Mouse (Mus musculus) myocyte (in vitro differentiated cells): ENCODE measurements at regions not wholly inside any gene's neighbourhood (a gene's known extent, or its start where the extent isn't known, plus 50 kb on each side); places are given as distances from the start of the nearest gene placed in this dataset.
A peak's percentile ranks its signal among the peaks of the same experiment; 100 is the strongest.

Experiments used
- H3K27me3 ChIP-seq: one replicate; pipeline ENCODE4 v1.6.1; 2011; ENCODE audit not compliant: control insufficient read depth, insufficient read depth, insufficient read length
- H3K36me3 ChIP-seq: one replicate; pipeline ENCODE4 v1.6.1; 2011; ENCODE audit not compliant: control insufficient read depth, insufficient read depth
- H3K4me2 ChIP-seq: one replicate; pipeline ENCODE4 v1.6.1; 2011; ENCODE audit warnings: low read depth, control low read depth
- H3K4me3 ChIP-seq: one replicate; pipeline ENCODE4 v1.5.1; 2011; ENCODE audit warnings: mild to moderate bottlenecking, control low read depth, moderate library complexity
- H3K79me2 ChIP-seq: one replicate; pipeline ENCODE4 v1.6.1; 2011; ENCODE audit not compliant: control insufficient read depth, insufficient read depth
- H3ac ChIP-seq: one replicate; pipeline ENCODE4 v1.6.1; 2011; ENCODE audit not compliant: control insufficient read depth, insufficient read length
- CEBPB ChIP-seq: IDR thresholded peaks from 2 replicates; pipeline ENCODE4 v1.6.1; 2011; ENCODE audit warnings: mild to moderate bottlenecking, moderate library complexity; ENCODE audit not compliant: poor library complexity, insufficient read depth, severe bottlenecking
- E2F4 ChIP-seq: IDR thresholded peaks from one replicate; pipeline ENCODE4 v1.6.1; 2011; ENCODE audit warnings: mild to moderate bottlenecking, control low read depth, moderate library complexity; ENCODE audit not compliant: insufficient read depth
- MAX ChIP-seq: IDR thresholded peaks from one replicate; pipeline ENCODE4 v1.6.1; 2011; ENCODE audit warnings: low read depth, mild to moderate bottlenecking, control low read depth
- MYOD1 ChIP-seq, 3 experiments: IDR thresholded peaks; one replicate each; pipeline ENCODE4 v1.6.1; 2011; ENCODE audit warnings: control low read depth in 2 of 3, low read depth in 2 of 3, mild to moderate bottlenecking in 2 of 3, moderate library complexity in 1 of 3; ENCODE audit not compliant: insufficient read length in 2 of 3, control insufficient read depth in 1 of 3
- MYOG ChIP-seq, 3 experiments: IDR thresholded peaks; one replicate each; pipeline ENCODE4 v1.6.1; 2011; ENCODE audit warnings: control low read depth in 2 of 3, low read depth in 2 of 3, mild to moderate bottlenecking in 2 of 3; ENCODE audit not compliant: insufficient read length in 2 of 3, control insufficient read depth in 1 of 3, insufficient read depth in 1 of 3
- POLR2A ChIP-seq: IDR thresholded peaks from one replicate; pipeline ENCODE4 v1.6.1; 2011; ENCODE audit warnings: low read depth, mild to moderate bottlenecking, control low read depth, moderate library complexity; ENCODE audit not compliant: insufficient read length
- POLR2AphosphoS2 ChIP-seq: IDR thresholded peaks from one replicate; pipeline ENCODE4 v1.6.1; 2011; ENCODE audit warnings: low read depth, control low read depth; ENCODE audit not compliant: insufficient read length
- REST ChIP-seq: IDR thresholded peaks from one replicate; pipeline ENCODE4 v1.6.1; 2011; ENCODE audit warnings: mild to moderate bottlenecking, control low read depth, moderate library complexity; ENCODE audit not compliant: insufficient read depth, insufficient read length
- SRF ChIP-seq: IDR thresholded peaks from one replicate; pipeline ENCODE4 v1.6.1; 2011; ENCODE audit warnings: low read depth; ENCODE audit not compliant: control insufficient read depth, insufficient read length
- TCF12 ChIP-seq: IDR thresholded peaks from one replicate; pipeline ENCODE4 v1.6.1; 2011; ENCODE audit warnings: mild to moderate bottlenecking, control low read depth; ENCODE audit not compliant: poor library complexity, insufficient read depth, severe bottlenecking
- TCF3 ChIP-seq: IDR thresholded peaks from one replicate; pipeline ENCODE4 v1.6.1; 2011; ENCODE audit warnings: low read depth, control low read depth; ENCODE audit not compliant: insufficient read length
- USF1 ChIP-seq: IDR thresholded peaks from one replicate; pipeline ENCODE4 v1.6.1; 2011; ENCODE audit warnings: low read depth, mild to moderate bottlenecking, control low read depth, moderate library complexity

- H3K4me2 ChIP-seq, result peak overlapping the region; percentile 52
- no peak overlapping the region for H3ac ChIP-seq
- no peaks in the 10 kb centered on the region for H3K79me2 ChIP-seq
- no peaks in the 10 kb centered on the region for H3K27me3 ChIP-seq
- H3K36me3 ChIP-seq, result no peaks in the 10 kb centered on the region
- TF ChIP-seq MYOG (IDR thresholded peaks at IDR 0.05; ENCODE audit: control insufficient read depth in 1 of 3, insufficient read depth in 1 of 3, insufficient read length in 2 of 3, low read depth in 2 of 3) (no peak), MYOD1 (IDR thresholded peaks at IDR 0.05; ENCODE audit: control insufficient read depth in 1 of 3, insufficient read length in 2 of 3, low read depth in 2 of 3) (no peak), TCF3 (no peak), E2F4 (no peak), REST (no peak), SRF (no peak), CEBPB (no peak), TCF12 (no peak), USF1 (no peak), POLR2AphosphoS2 (no peak)
- no peak overlapping the region for H3K4me3 ChIP-seq
Observed at GRCm38 (mm10) chr15:51730106-51730505, 2154.6 kb upstream of the Gm7489 start.

GRCm38 (mm10) chr15:51730805-51731412 is 2153.8 kb upstream of the Gm7489 start:
- H3K4me3 ChIP-seq, result no peak overlapping the region
- H3K27me3 ChIP-seq, result no peaks in the 10 kb centered on the region
- TF ChIP-seq CEBPB (peak; percentile 81), TCF3 (no peak), MYOD1 (IDR thresholded peaks at IDR 0.05; ENCODE audit: control insufficient read depth in 1 of 3, insufficient read length in 2 of 3, low read depth in 2 of 3) (peak; percentile 23 to 77 (median 75)), MYOG (IDR thresholded peaks at IDR 0.05; ENCODE audit: control insufficient read depth in 1 of 3, insufficient read depth in 1 of 3, insufficient read length in 2 of 3, low read depth in 2 of 3) (peak in 2 of 3 experiments; percentile 79 to 87), POLR2AphosphoS2 (no peak), USF1 (no peak), POLR2A (no peak), SRF (peak; percentile 63), TCF12 (peak; percentile 79), REST (no peak), MAX (peak; percentile 9), E2F4 (no peak)
- H3K4me2 ChIP-seq, result peak overlapping the region; percentile 52
- no peaks in the 10 kb centered on the region for H3K79me2 ChIP-seq
- no peaks in the 10 kb centered on the region for H3K36me3 ChIP-seq
- no peak overlapping the region for H3ac ChIP-seq

GRCm38 (mm10) chr15:51734194-51734593 is 2150.5 kb upstream of the Gm7489 start:
- no peak for TF ChIP-seq MAX
- no peak for TF ChIP-seq MYOD1 (IDR thresholded peaks at IDR 0.05; ENCODE audit: control insufficient read depth in 1 of 3, insufficient read length in 2 of 3, low read depth in 2 of 3)
- TF ChIP-seq E2F4, result no peak
- no peak for TF ChIP-seq REST
- no peak for TF ChIP-seq POLR2AphosphoS2
- TF ChIP-seq POLR2A, result no peak
- TF ChIP-seq MYOG (IDR thresholded peaks at IDR 0.05; ENCODE audit: control insufficient read depth in 1 of 3, insufficient read depth in 1 of 3, insufficient read length in 2 of 3, low read depth in 2 of 3), result no peak
- H3K79me2 ChIP-seq, result no peaks in the 10 kb centered on the region

More at GRCm38 (mm10) chr15:51734194-51734593, 2150.5 kb upstream of the Gm7489 start:
- Histone ChIP-seq H3ac (no peak overlapping the region), H3K36me3 (no peaks in the 10 kb centered on the region), H3K4me2 (no peak overlapping the region), H3K27me3 (no peaks in the 10 kb centered on the region), H3K4me3 (no peak overlapping the region)
